9 mouse cellular contexts compared by ENCODE assay signal in genomic region chr10:69916689-69917435, GRCm38 (mm10).
A peak's percentile ranks its signal among the peaks of the same experiment; 100 is the strongest.
DNase-seq lines count a peak whose midpoint lies in the region; ATAC-seq and TF ChIP-seq lines count a peak whose summit lies in the region.
"Had no signal": no experiment of that assay in that cellular context is flagged by ENCODE, and none has a peak within 500 bp of the region (broad histone marks: within the 10 kb centered on the region; RNA-seq: fewer than 3 reads in every experiment).

No protein-coding gene starts in this region.

- H3K27me3 ChIP-seq in liver, embryonic 14.5 days (ENCODE audit: control insufficient read depth, insufficient read depth, low read length) = no peaks in the 10 kb centered on the region
- H3K27me3 ChIP-seq in hindbrain, embryonic 10.5 days (ENCODE audit: insufficient read depth, poor library complexity, severe bottlenecking) = no peaks in the 10 kb centered on the region

- H3K36me3 ChIP-seq in liver, embryonic 14.5 days (replicated peaks; ENCODE audit: control insufficient read depth, insufficient read depth, low read depth) = no peaks in the 10 kb centered on the region
- peaks cover 7% of the 10 kb centered on the region; the same call in 1 of the 2 replicates for H3K36me3 ChIP-seq in hindbrain, embryonic 10.5 days

- peaks cover 0 to 16% of the 10 kb centered on the region in 2 experiments; a peak in 2 of 4 replicates for H3K4me1 ChIP-seq in liver, embryonic 14.5 days (replicated peaks; ENCODE audit: control insufficient read depth in 2 of 2, insufficient read depth in 2 of 2, low read length in 1 of 2)
- H3K4me1 ChIP-seq in hindbrain, embryonic 10.5 days (replicated peaks) = no peaks in the 10 kb centered on the region

- H3K9me3 ChIP-seq in liver, embryonic 14.5 days (ENCODE audit: control insufficient read depth, low read length) = no peaks in the 10 kb centered on the region
- no peaks in the 10 kb centered on the region for H3K9me3 ChIP-seq in hindbrain, embryonic 10.5 days

- TF ChIP-seq EP300 in liver, embryonic 14.5 days (IDR thresholded peaks at IDR 0.05; ENCODE audit: low read depth) = no peak

- 57% methylated on average over 10 of the region's 10 CpGs for WGBS in liver, embryonic 14.5 days (ENCODE audit: insufficient replicate concordance)
- WGBS in hindbrain, embryonic 10.5 days = 84% methylated on average over 10 of the region's 10 CpGs

- no peak overlapping the region for H3K9ac ChIP-seq in liver, embryonic 14.5 days (replicated peaks)

- no peak overlapping the region for H3K27ac ChIP-seq in liver, embryonic 14.5 days
- no peak overlapping the region for H3K27ac ChIP-seq in hindbrain, embryonic 10.5 days

- H3K4me3 ChIP-seq in liver, embryonic 14.5 days (ENCODE audit: insufficient read depth in 1 of 2, low read depth in 2 of 2, low read length in 2 of 2) = no peak overlapping the region
- H3K4me3 ChIP-seq in hindbrain, embryonic 10.5 days = no peak overlapping the region

- TF ChIP-seq CTCF in liver, embryonic 14.5 days (IDR thresholded peaks at IDR 0.05; ENCODE audit: low read depth) = no peak

- no peak overlapping the region for H3K4me2 ChIP-seq in liver, embryonic 14.5 days (ENCODE audit: low read depth)

- peak; percentile 26 to 42 for DNase-seq in cerebellum, postnatal 36 days
- DNase-seq in cerebellum, postnatal 10 days = no peak
- DNase-seq in adipocyte (ENCODE audit: low spot score) = peak; percentile 31
- DNase-seq in heart, postnatal 4 days = peak; percentile 51
- no peak for DNase-seq in liver, embryonic 14.5 days (ENCODE audit: low read depth in 3 of 3, low spot score in 3 of 3)
- DNase-seq in neural tube, embryonic 10.5 days (ENCODE audit: extremely low spot score, low spot score) = no peak
- DNase-seq in layer of hippocampus, adult 9-11 months = no peak
- no peak for DNase-seq in hindbrain, embryonic 10.5 days (ENCODE audit: low spot score)
- DNase-seq: lung, postnatal 36 days had no signal

- peak; percentile 42 for ATAC-seq in liver, embryonic 14.5 days (ENCODE audit: insufficient read depth)

Comparison
In these comparisons a context has a peak if more than half of its experiments do, and no peak if none do; other contexts are left out.
1. DNase-seq: peak in cerebellum, postnatal 36 days (2 of 2), adipocyte (single experiment) and heart, postnatal 4 days (single experiment); none in cerebellum, postnatal 10 days (0 of 2), liver, embryonic 14.5 days (0 of 3), neural tube, embryonic 10.5 days (single experiment), layer of hippocampus, adult 9-11 months (single experiment) and hindbrain, embryonic 10.5 days (single experiment).